Mouse (Mus musculus) olfactory bulb, adult 2 months (tissue): Measurements from ENCODE around the gene Ppp1r3a.

ENCODE experiments used
- CTCF ChIP-seq: fragments of 200-500 bp; IDR thresholded peaks from 2 replicates; pipeline ENCODE4 v1.5.1; 2012; ENCODE audit warnings: low read depth, mild to moderate bottlenecking, low read length, moderate library complexity; ENCODE audit not compliant: insufficient read depth
- POLR2A ChIP-seq: fragments of 200-500 bp; IDR thresholded peaks from 2 replicates; pipeline ENCODE4 v1.6.1; 2012; ENCODE audit warnings: mild to moderate bottlenecking, low read depth, low read length, moderate library complexity; ENCODE audit not compliant: insufficient read depth

- no peak for TF ChIP-seq CTCF
- TF ChIP-seq POLR2A = no peak
Observed at GRCm38 (mm10) chr6:14712146-14712545, 42.9 kb downstream of the Ppp1r3a start.
